8 mouse cellular contexts compared by ENCODE assay signal in the genomic region with DNA sequence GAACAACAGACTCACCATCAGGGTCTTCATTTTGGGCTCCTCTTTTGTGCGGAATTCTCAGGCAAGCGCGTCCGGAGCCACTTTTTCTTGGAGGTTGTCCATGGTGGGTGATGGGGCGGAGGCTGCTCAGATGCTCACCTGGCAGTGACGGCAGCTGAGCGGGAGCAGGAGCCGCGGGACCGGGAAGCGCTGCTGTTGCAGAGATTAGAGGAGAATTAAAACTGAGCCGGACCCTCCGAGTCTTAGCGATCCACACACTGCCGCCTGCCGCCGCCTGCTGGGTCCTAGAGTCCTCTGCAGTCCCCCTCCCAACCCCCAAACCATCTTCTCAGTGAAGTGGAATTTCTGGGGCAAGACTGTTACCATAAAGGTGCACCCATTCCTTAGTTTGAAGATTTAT. TPM values are rescaled to one million over a fixed set of nuclear protein-coding genes. Genes with fewer than 3 reads are reported as not detected.
DNase-seq lines count a peak whose midpoint lies in the region; ATAC-seq lines count a peak whose summit lies in the region.

A gene (minus strand): TSS at position 259 of the 400 bp plus-strand sequence.

- WGBS in heart, embryonic 14.5 days, result under 1% methylated on average over 17 of the region's 17 CpGs
- under 1% methylated on average over 17 of the region's 17 CpGs for WGBS in forebrain, embryonic 16.5 days
- WGBS in midbrain, embryonic 14.5 days, result under 1% methylated on average over 17 of the region's 17 CpGs

- no peaks in the 10 kb centered on the region for H3K36me3 ChIP-seq in heart, embryonic 14.5 days (ENCODE audit: control insufficient read depth, insufficient read depth, low read length)
- no peaks in the 10 kb centered on the region for H3K36me3 ChIP-seq in forebrain, embryonic 16.5 days (ENCODE audit: control insufficient read depth, insufficient read depth)
- no peaks in the 10 kb centered on the region for H3K36me3 ChIP-seq in midbrain, embryonic 14.5 days (ENCODE audit: control insufficient read depth, insufficient read depth, low read length)

- intact Hi-C loops in heart, postnatal 36 days (cut with DNase I), result no loop called here

- H3K9me3 ChIP-seq in heart, embryonic 14.5 days (ENCODE audit: control insufficient read depth, low read length), result no peaks in the 10 kb centered on the region
- H3K9me3 ChIP-seq in forebrain, embryonic 16.5 days (ENCODE audit: control insufficient read depth, low read length), result no peaks in the 10 kb centered on the region
- H3K9me3 ChIP-seq in midbrain, embryonic 14.5 days (ENCODE audit: control insufficient read depth, low read length), result no peaks in the 10 kb centered on the region

- H3K27me3 ChIP-seq in heart, embryonic 14.5 days (ENCODE audit: control insufficient read depth, insufficient read depth, low read length), result peaks cover 37% of the 10 kb centered on the region
- H3K27me3 ChIP-seq in forebrain, embryonic 16.5 days (replicated peaks; ENCODE audit: control insufficient read depth, insufficient read depth, low read length), result peaks cover 4% of the 10 kb centered on the region
- H3K27me3 ChIP-seq in midbrain, embryonic 14.5 days (ENCODE audit: control insufficient read depth, insufficient read depth, low read length), result no peaks in the 10 kb centered on the region

- H3K9ac ChIP-seq in heart, embryonic 14.5 days (ENCODE audit: low read length), result peak within 1 kb of the TSS; percentile 44; the same call in 1 of the 2 replicates
- H3K9ac ChIP-seq in forebrain, embryonic 16.5 days (replicated peaks; ENCODE audit: low read depth, low read length), result peak within 1 kb of the TSS; percentile 62
- peak within 1 kb of the TSS; percentile 56 for H3K9ac ChIP-seq in midbrain, embryonic 14.5 days (replicated peaks; ENCODE audit: low read length)

- H3K4me3 ChIP-seq in heart, embryonic 14.5 days (ENCODE audit: control insufficient read depth in 1 of 2, insufficient read depth in 1 of 2, low read depth in 1 of 2, low read length in 2 of 2), result peak within 1 kb of the TSS; percentile 22 to 43
- H3K4me3 ChIP-seq in forebrain, embryonic 16.5 days (replicated peaks; ENCODE audit: low read length), result peak within 1 kb of the TSS; percentile 59
- peak within 1 kb of the TSS; percentile 58 for H3K4me3 ChIP-seq in midbrain, embryonic 14.5 days (replicated peaks; ENCODE audit: low read depth, low read length)

- H3K27ac ChIP-seq in heart, embryonic 14.5 days (replicated peaks in 1 of 2; ENCODE audit: control insufficient read depth in 1 of 2, insufficient read depth in 1 of 2, low read depth in 2 of 2, low read length in 2 of 2), result no peak within 1 kb of the TSS
- H3K27ac ChIP-seq in forebrain, embryonic 16.5 days (ENCODE audit: low read length), result no peak within 1 kb of the TSS; the same call in 1 of the 2 replicates
- peak within 1 kb of the TSS; percentile 74 for H3K27ac ChIP-seq in midbrain, embryonic 14.5 days (replicated peaks; ENCODE audit: low read depth, low read length)

- DNase-seq in heart, postnatal 36 days, result no peak
- peak; percentile 22 for DNase-seq in Muller cell, postnatal 12 days (ENCODE audit: inconsistent ontology term)
- DNase-seq in layer of hippocampus, postnatal 36 days, result peak; percentile 68 to 73
- peak; percentile 83 for DNase-seq in midbrain, embryonic 14.5 days
- DNase-seq in urinary bladder, adult 18-20 months (ENCODE audit: low spot score in 2 of 2), result no peak
- no peak for DNase-seq in adrenal gland, adult (ENCODE audit: inconsistent age in 2 of 2, low spot score in 1 of 2)

- H3K4me1 ChIP-seq in heart, embryonic 14.5 days (ENCODE audit: control insufficient read depth in 2 of 2, insufficient read depth in 2 of 2, low read length in 2 of 2), result peaks cover 2 to 13% of the 10 kb centered on the region in 2 experiments; a peak in 3 of 4 replicates
- H3K4me1 ChIP-seq in forebrain, embryonic 16.5 days (replicated peaks; ENCODE audit: control insufficient read depth, insufficient read depth, low read length), result peaks cover 26% of the 10 kb centered on the region
- peaks cover 24% of the 10 kb centered on the region for H3K4me1 ChIP-seq in midbrain, embryonic 14.5 days (ENCODE audit: control insufficient read depth, insufficient read depth, low read length)

- peak within 1 kb of the TSS; percentile 73 for H3K4me2 ChIP-seq in heart, embryonic 14.5 days (ENCODE audit: low read length)
- peak within 1 kb of the TSS; percentile 94 for H3K4me2 ChIP-seq in forebrain, embryonic 16.5 days (ENCODE audit: low read length)
- H3K4me2 ChIP-seq in midbrain, embryonic 14.5 days (ENCODE audit: low read length), result peak within 1 kb of the TSS; percentile 77

- ATAC-seq in heart, embryonic 14.5 days (ENCODE audit: insufficient number of reproducible peaks, insufficient read depth, low FRiP score, low read depth), result no peak
- ATAC-seq in forebrain, embryonic 16.5 days, result peak; percentile 78
- peak; percentile 62 for ATAC-seq in midbrain, embryonic 14.5 days (ENCODE audit: low FRiP score, low TSS enrichment)

RNA-seq across cellular contexts. Expression of the gene that starts here (rescaled TPM):
- 0.12 and 0.20 TPM in 2 replicates for polyA plus RNA-seq in heart, embryonic 14.5 days (2014; fragmentation: Nextera tagmentation; extraction: Ambion mirVana)
- total RNA-seq in heart, postnatal 36 days (2021), result not detected
- 18.5 and 23.1 TPM in 2 replicates for polyA plus RNA-seq in forebrain, embryonic 16.5 days (2015; fragmentation: Nextera tagmentation; extraction: Ambion mirVana)
- total RNA-seq in layer of hippocampus, postnatal 36 days (2021), result 100 to 1,000 TPM; 129 to 131 TPM
- polyA plus RNA-seq in midbrain, embryonic 14.5 days (2014; fragmentation: Nextera tagmentation; extraction: Ambion mirVana), result 20.6 and 25.7 TPM in 2 replicates

Comparison
In these comparisons a context has a peak if more than half of its experiments do, and no peak if none do; other contexts are left out.
1. RNA of the gene that starts here (total RNA-seq): 129 to 131 TPM in layer of hippocampus, postnatal 36 days; not detected in heart, postnatal 36 days; every median in the first group is over 100 times any median in the second.
2. RNA of the gene that starts here (polyA plus RNA-seq): 18.5 to 23.1 TPM in forebrain, embryonic 16.5 days and 20.6 to 25.7 TPM in midbrain, embryonic 14.5 days; 0.12 to 0.20 TPM in heart, embryonic 14.5 days; every median in the first group is over 10 times any median in the second.
3. DNase-seq: peak in Muller cell, postnatal 12 days (single experiment), layer of hippocampus, postnatal 36 days (2 of 2) and midbrain, embryonic 14.5 days (single experiment); none in heart, postnatal 36 days (0 of 2), urinary bladder, adult 18-20 months (0 of 2) and adrenal gland, adult (0 of 2).
4. Peak in every context shown above with its lines, with median percentiles within 50 percentile points of each other: H3K4me2 ChIP-seq, H3K4me3 ChIP-seq and H3K9ac ChIP-seq.